Mouse (Mus musculus): ENCODE data around the gene Lipa. TPM values are rescaled to one million over a fixed set of nuclear protein-coding genes. Genes with fewer than 3 reads are reported as not detected.

Lipa gene
- total and polyA plus RNA-seq, 3 experiments = 19.3 to 63.4 (median 38.1) TPM

DNA sequence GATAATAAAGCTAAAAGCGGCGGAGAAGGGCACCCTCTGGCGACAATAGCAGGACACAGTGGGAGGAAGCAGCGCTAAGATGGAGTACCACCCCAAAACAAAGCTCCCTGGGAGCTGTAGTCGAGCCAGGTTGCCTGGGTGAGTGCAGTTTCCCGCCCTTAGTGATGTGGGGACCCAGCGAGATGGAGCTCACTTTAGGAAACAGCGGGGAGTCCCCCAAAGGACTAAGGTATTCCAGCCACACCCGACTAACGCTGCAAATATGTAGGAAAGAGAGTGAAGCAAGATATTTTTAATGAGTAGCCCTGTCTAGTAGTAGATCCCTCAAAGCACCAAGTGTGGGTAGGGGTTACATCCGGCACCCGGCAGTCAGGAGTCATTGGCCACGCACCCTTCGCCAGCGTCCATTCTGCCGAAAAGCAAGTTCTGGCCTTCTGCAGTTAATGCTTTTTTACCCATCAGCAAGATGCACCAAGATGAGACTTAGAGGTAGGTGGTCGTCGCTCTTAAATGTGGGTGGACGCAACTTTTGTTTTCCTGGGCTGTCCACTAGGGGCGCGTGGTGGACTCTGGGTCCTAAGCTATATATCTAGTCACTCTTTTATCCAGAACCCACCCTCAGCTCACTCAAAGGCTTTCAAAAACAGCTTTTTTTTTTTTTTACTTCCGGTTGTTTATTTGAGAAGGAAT, 23.4 kb upstream of the Lipa start, which contains the start of gene Ifit2:
TSS of gene Ifit2 (plus strand) at position 161 of the 690 bp plus-strand sequence.
- Histone ChIP-seq H3K4me3 (replicated peaks in 1 of 3; ENCODE audit: low read depth in 2 of 3, low read length in 2 of 3, poor library complexity in 1 of 3) (peak within 1 kb of the TSS; percentile 37 to 70 (median 61)), H3K36me3 (replicated peaks in 1 of 2; ENCODE audit: control insufficient read depth in 1 of 2, insufficient read depth in 1 of 2, low read length in 1 of 2) (peaks cover 0 to 3% of the 10 kb centered on the region in 2 experiments), H3K27ac (ENCODE audit: insufficient read depth, low read depth) (no peak within 1 kb of the TSS), H3K4me1 (ENCODE audit: control insufficient read depth in 1 of 2, insufficient read depth in 2 of 2) (peaks cover 0 to 26% of the 10 kb centered on the region in 2 experiments; a peak in 2 of 4 replicates), H3K9me3 (replicated peaks; ENCODE audit: low read length) (peaks cover 5% of the 10 kb centered on the region), H3K9ac (ENCODE audit: insufficient read depth, low read depth) (peak within 1 kb of the TSS; percentile 35; the same call in 1 of the 2 replicates), H3K79me2 (replicated peaks; ENCODE audit: control insufficient read depth, extremely low read depth, insufficient read depth, poor library complexity, severe bottlenecking) (no peaks in the 10 kb centered on the region; the same call in 1 of the 2 replicates), H3K4me2 (ENCODE audit: insufficient read depth, low read depth, poor library complexity, severe bottlenecking) (peak within 1 kb of the TSS; percentile 70), H3K27me3 (replicated peaks) (no peaks in the 10 kb centered on the region)
- TF ChIP-seq SMC3 (IDR thresholded peaks at IDR 0.05; ENCODE audit: low read depth, low read length) = peak; percentile 62
- TF ChIP-seq ETS1 (conservative IDR thresholded peaks at IDR 0.05; ENCODE audit: low read depth, low read length) = no peak; the same call in 1 of the 2 replicates
- no peak for TF ChIP-seq USF1 (IDR thresholded peaks at IDR 0.05; ENCODE audit: low read depth, low read length)
- TF ChIP-seq MAX (IDR thresholded peaks at IDR 0.05; ENCODE audit: low read length) = no peak
- TF ChIP-seq POLR2A (IDR thresholded peaks at IDR 0.05; ENCODE audit: low read depth, low read length) = peak; percentile 41
- no peak for TF ChIP-seq ZKSCAN1 (IDR thresholded peaks at IDR 0.05; ENCODE audit: borderline replicate concordance, low read depth, low read length)
- 0 out of 2 replicates have a peak, but pooled peaks have one; percentile 1 for TF ChIP-seq ZC3H11A (IDR thresholded peaks at IDR 0.05; ENCODE audit: low read depth, low read length)
- TF ChIP-seq RAD21 (IDR thresholded peaks at IDR 0.05; ENCODE audit: low read depth, low read length) = peak; percentile 61
- peak; percentile 22; the same call in 1 of the 2 replicates for TF ChIP-seq TCF12 (IDR thresholded peaks at IDR 0.05; ENCODE audit: low read depth, low read length)
- no peak for TF ChIP-seq MYC (IDR thresholded peaks at IDR 0.05; ENCODE audit: low read depth, low read length)
- no peak for TF ChIP-seq EP300 (IDR thresholded peaks at IDR 0.05; ENCODE audit: low read length)
- TF ChIP-seq NRF1 (IDR thresholded peaks at IDR 0.05; ENCODE audit: low read depth, low read length) = no peak
- peak; percentile 84 for TF ChIP-seq HCFC1 (IDR thresholded peaks at IDR 0.05; ENCODE audit: low read depth, low read length)
- TF ChIP-seq SIN3A (IDR thresholded peaks at IDR 0.05; ENCODE audit: low read length) = 0 out of 2 replicates have a peak, but pooled peaks have one; percentile 25
- peak; percentile 52; the same call in 1 of the 2 replicates for TF ChIP-seq TBP (conservative IDR thresholded peaks at IDR 0.05; ENCODE audit: low read depth, low read length)
- TF ChIP-seq RCOR1 (conservative IDR thresholded peaks at IDR 0.05; ENCODE audit: low read depth, low read length) = no peak
- TF ChIP-seq IRF4 (IDR thresholded peaks at IDR 0.05; ENCODE audit: low read depth, low read length) = 0 out of 2 replicates have a peak, but pooled peaks have one; percentile 19
- no peak for TF ChIP-seq POLR2AphosphoS2 (IDR thresholded peaks at IDR 0.05; ENCODE audit: low read depth, low read length)
- peak; percentile 61 to 79 for TF ChIP-seq CTCF (conservative IDR thresholded peaks at IDR 0.05 in 1 of 2, IDR thresholded peaks at IDR 0.05 in 1 of 2; ENCODE audit: low read depth in 2 of 2, low read length in 2 of 2)
- TF ChIP-seq E2F4 (IDR thresholded peaks at IDR 0.05; ENCODE audit: insufficient replicate concordance, low read depth, low read length) = peak; percentile 88
- in situ Hi-C loops (cut with MboI; ENCODE audit: low pct_ligation_motif_present, low pct_unique_long_range_greater_than_20kb, low sequenced_read_pairs) = no loop called here
- DNase-seq (ENCODE audit: extremely low read depth) = peak; percentile 86
- dilution Hi-C loops (cut with MboI; ENCODE audit: extremely low pct_ligation_motif_present, extremely low pct_unique_long_range_greater_than_20kb, low sequenced_read_pairs) = no loop called here
